Mouse (Mus musculus) thymus, adult 2 months (tissue): ENCODE data around the gene Gm13290.
"Not testable (repeated sequence)": the region's sequence is repeated elsewhere in the genome, so short reads cannot be mapped to it uniquely, and the experiment has no call there.

ENCODE experiments used
- CTCF ChIP-seq: fragments of 200-500 bp; IDR thresholded peaks from 2 replicates; pipeline ENCODE4 v1.5.1; 2012; ENCODE audit warnings: mild to moderate bottlenecking, control low read depth, low read length, moderate library complexity, borderline replicate concordance; ENCODE audit not compliant: control insufficient read depth, poor library complexity, insufficient read depth; ENCODE audit errors: extremely low read depth
- POLR2A ChIP-seq: fragments of 200-500 bp; IDR thresholded peaks from 2 replicates; pipeline ENCODE4 v1.6.1; 2012; ENCODE audit warnings: mild to moderate bottlenecking, low read length, control low read depth, moderate library complexity; ENCODE audit not compliant: control insufficient read depth, poor library complexity, insufficient read depth; ENCODE audit errors: extremely low read depth

DNA sequence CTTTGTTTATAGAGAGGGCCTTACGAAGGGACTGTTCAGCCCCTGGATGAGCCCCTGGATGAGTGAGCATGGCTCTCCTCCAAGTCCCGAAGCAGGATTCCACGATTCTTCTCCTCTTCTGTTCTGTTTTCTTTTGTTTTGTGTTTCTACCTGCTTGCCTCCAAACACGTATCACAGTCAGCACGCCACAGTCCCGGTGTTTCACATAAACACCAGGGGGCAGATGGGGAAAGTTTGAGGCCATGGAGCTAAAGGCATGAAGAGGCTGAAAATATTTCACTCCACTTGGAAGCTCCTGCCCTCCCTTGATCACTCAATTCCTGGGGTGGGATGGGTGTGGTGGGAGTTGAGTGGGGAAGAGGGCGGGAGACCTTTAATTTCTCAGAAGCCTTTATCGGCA lies 11.9 kb upstream of the Gm13290 start:
- TF ChIP-seq POLR2A, CTCF: not testable (repeated sequence)
